Mouse (Mus musculus): ENCODE results near the gene Nova2. TPM values are rescaled to one million over a fixed set of nuclear protein-coding genes. Genes with fewer than 3 reads are reported as not detected.

Nova2 gene
- polyA plus RNA-seq, 1 experiment = 0.06 TPM

- Histone ChIP-seq H3K27me3 (ENCODE audit: control insufficient read depth, insufficient read depth, insufficient read length) (no peaks in the 10 kb centered on the region), H3K36me3 (ENCODE audit: control insufficient read depth, insufficient read depth) (no peaks in the 10 kb centered on the region)
- no peak for TF ChIP-seq MAX (IDR thresholded peaks at IDR 0.05; ENCODE audit: low read depth)
- no peak for TF ChIP-seq TCF3 (IDR thresholded peaks at IDR 0.05; ENCODE audit: insufficient read length, low read depth)
- no peak for TF ChIP-seq MYOD1 (IDR thresholded peaks at IDR 0.05; ENCODE audit: control insufficient read depth in 1 of 3, insufficient read length in 2 of 3, low read depth in 2 of 3)
- no peak for TF ChIP-seq REST (IDR thresholded peaks at IDR 0.05; ENCODE audit: insufficient read depth, insufficient read length)
- TF ChIP-seq POLR2A (IDR thresholded peaks at IDR 0.05; ENCODE audit: insufficient read length, low read depth) = no peak
Observed at GRCm38 (mm10) chr7:18886963-18887362, 38.7 kb upstream of the Nova2 start.

DNA sequence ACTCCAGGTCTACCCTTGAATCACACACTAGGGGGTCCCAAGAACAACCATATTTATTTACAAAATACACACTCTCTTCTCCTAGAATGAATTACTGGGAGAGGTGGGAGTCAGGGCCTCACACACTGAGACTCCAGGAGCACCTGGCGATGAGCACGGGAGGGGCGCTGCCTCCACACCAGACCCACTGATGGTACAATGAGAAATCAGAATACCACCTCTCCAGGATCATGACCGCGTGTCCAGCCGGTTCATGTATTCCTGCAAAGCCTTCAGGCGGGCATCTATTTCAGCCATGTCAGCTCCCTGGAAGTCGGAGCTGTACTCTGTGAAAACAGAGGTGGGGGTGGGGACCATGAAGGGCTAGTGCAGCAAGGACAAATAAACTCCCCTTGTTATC is 34.8 kb upstream of the Nova2 start:
- H3K27me3 ChIP-seq (ENCODE audit: control insufficient read depth, insufficient read depth, insufficient read length) = no peaks in the 10 kb centered on the region
- H3ac ChIP-seq (ENCODE audit: control insufficient read depth, insufficient read length) = no peak overlapping the region
- H3K36me3 ChIP-seq (ENCODE audit: control insufficient read depth, insufficient read depth) = no peaks in the 10 kb centered on the region
- H3K4me3 ChIP-seq = no peak overlapping the region
- no peak overlapping the region for H3K4me2 ChIP-seq (ENCODE audit: low read depth)
- TF ChIP-seq SRF (IDR thresholded peaks at IDR 0.05; ENCODE audit: control insufficient read depth, insufficient read length, low read depth) = no peak
- no peak for TF ChIP-seq USF1 (IDR thresholded peaks at IDR 0.05; ENCODE audit: low read depth)
- no peak for TF ChIP-seq REST (IDR thresholded peaks at IDR 0.05; ENCODE audit: insufficient read depth, insufficient read length)
- no peak for TF ChIP-seq CEBPB (IDR thresholded peaks at IDR 0.05; ENCODE audit: insufficient read depth, poor library complexity, severe bottlenecking)
- no peak for TF ChIP-seq E2F4 (IDR thresholded peaks at IDR 0.05; ENCODE audit: insufficient read depth)
- TF ChIP-seq MYOG (IDR thresholded peaks at IDR 0.05; ENCODE audit: control insufficient read depth in 1 of 3, insufficient read depth in 1 of 3, insufficient read length in 2 of 3, low read depth in 2 of 3) = no peak
- TF ChIP-seq POLR2AphosphoS2 (IDR thresholded peaks at IDR 0.05; ENCODE audit: insufficient read length, low read depth) = no peak
- TF ChIP-seq POLR2A (IDR thresholded peaks at IDR 0.05; ENCODE audit: insufficient read length, low read depth) = no peak
- no peak for TF ChIP-seq TCF12 (IDR thresholded peaks at IDR 0.05; ENCODE audit: insufficient read depth, poor library complexity, severe bottlenecking)
- H3K79me2 ChIP-seq (ENCODE audit: control insufficient read depth, insufficient read depth) = no peaks in the 10 kb centered on the region

More at GRCm38 (mm10) chr7:18886963-18887362, 38.7 kb upstream of the Nova2 start:
- Histone ChIP-seq H3K4me2 (ENCODE audit: low read depth) (no peak overlapping the region), H3ac (ENCODE audit: control insufficient read depth, insufficient read length) (no peak overlapping the region), H3K4me3 (no peak overlapping the region), H3K79me2 (ENCODE audit: control insufficient read depth, insufficient read depth) (no peaks in the 10 kb centered on the region)

GRCm38 (mm10) chr7:18891872-18892599 is 33.7 kb upstream of the Nova2 start:
- Histone ChIP-seq H3ac (ENCODE audit: control insufficient read depth, insufficient read length) (no peak overlapping the region), H3K36me3 (ENCODE audit: control insufficient read depth, insufficient read depth) (no peaks in the 10 kb centered on the region), H3K79me2 (ENCODE audit: control insufficient read depth, insufficient read depth) (no peaks in the 10 kb centered on the region), H3K4me2 (ENCODE audit: low read depth) (peak overlapping the region; percentile 65), H3K27me3 (ENCODE audit: control insufficient read depth, insufficient read depth, insufficient read length) (no peaks in the 10 kb centered on the region), H3K4me3 (no peak overlapping the region)
- no peak for TF ChIP-seq POLR2A (IDR thresholded peaks at IDR 0.05; ENCODE audit: insufficient read length, low read depth)
- TF ChIP-seq USF1 (IDR thresholded peaks at IDR 0.05; ENCODE audit: low read depth) = no peak
- no peak for TF ChIP-seq E2F4 (IDR thresholded peaks at IDR 0.05; ENCODE audit: insufficient read depth)
- TF ChIP-seq MAX (IDR thresholded peaks at IDR 0.05; ENCODE audit: low read depth) = no peak
- TF ChIP-seq TCF3 (IDR thresholded peaks at IDR 0.05; ENCODE audit: insufficient read length, low read depth) = no peak
- TF ChIP-seq REST (IDR thresholded peaks at IDR 0.05; ENCODE audit: insufficient read depth, insufficient read length) = no peak
- no peak for TF ChIP-seq MYOG (IDR thresholded peaks at IDR 0.05; ENCODE audit: control insufficient read depth in 1 of 3, insufficient read depth in 1 of 3, insufficient read length in 2 of 3, low read depth in 2 of 3)
- no peak for TF ChIP-seq MYOD1 (IDR thresholded peaks at IDR 0.05; ENCODE audit: control insufficient read depth in 1 of 3, insufficient read length in 2 of 3, low read depth in 2 of 3)
- no peak for TF ChIP-seq CEBPB (IDR thresholded peaks at IDR 0.05; ENCODE audit: insufficient read depth, poor library complexity, severe bottlenecking)
- no peak for TF ChIP-seq POLR2AphosphoS2 (IDR thresholded peaks at IDR 0.05; ENCODE audit: insufficient read length, low read depth)
- no peak for TF ChIP-seq TCF12 (IDR thresholded peaks at IDR 0.05; ENCODE audit: insufficient read depth, poor library complexity, severe bottlenecking)
- TF ChIP-seq SRF (IDR thresholded peaks at IDR 0.05; ENCODE audit: control insufficient read depth, insufficient read length, low read depth) = no peak

- H3K4me3 ChIP-seq = no peak overlapping the region
- no peak for TF ChIP-seq MAX (IDR thresholded peaks at IDR 0.05; ENCODE audit: low read depth)
- no peak for TF ChIP-seq SRF (IDR thresholded peaks at IDR 0.05; ENCODE audit: control insufficient read depth, insufficient read length, low read depth)
- no peak for TF ChIP-seq MYOD1 (IDR thresholded peaks at IDR 0.05; ENCODE audit: control insufficient read depth in 1 of 3, insufficient read length in 2 of 3, low read depth in 2 of 3)
- TF ChIP-seq TCF12 (IDR thresholded peaks at IDR 0.05; ENCODE audit: insufficient read depth, poor library complexity, severe bottlenecking) = no peak
- TF ChIP-seq REST (IDR thresholded peaks at IDR 0.05; ENCODE audit: insufficient read depth, insufficient read length) = no peak
- no peak for TF ChIP-seq POLR2A (IDR thresholded peaks at IDR 0.05; ENCODE audit: insufficient read length, low read depth)
- TF ChIP-seq TCF3 (IDR thresholded peaks at IDR 0.05; ENCODE audit: insufficient read length, low read depth) = no peak
- no peak for TF ChIP-seq MYOG (IDR thresholded peaks at IDR 0.05; ENCODE audit: control insufficient read depth in 1 of 3, insufficient read depth in 1 of 3, insufficient read length in 2 of 3, low read depth in 2 of 3)
- no peak for TF ChIP-seq POLR2AphosphoS2 (IDR thresholded peaks at IDR 0.05; ENCODE audit: insufficient read length, low read depth)
- no peak for TF ChIP-seq E2F4 (IDR thresholded peaks at IDR 0.05; ENCODE audit: insufficient read depth)
- TF ChIP-seq CEBPB (IDR thresholded peaks at IDR 0.05; ENCODE audit: insufficient read depth, poor library complexity, severe bottlenecking) = no peak
- no peak for TF ChIP-seq USF1 (IDR thresholded peaks at IDR 0.05; ENCODE audit: low read depth)
Observed at GRCm38 (mm10) chr7:18893009-18893408, 32.7 kb upstream of the Nova2 start.

More at GRCm38 (mm10) chr7:18893009-18893408, 32.7 kb upstream of the Nova2 start:
- Histone ChIP-seq H3K27me3 (ENCODE audit: control insufficient read depth, insufficient read depth, insufficient read length) (no peaks in the 10 kb centered on the region), H3K36me3 (ENCODE audit: control insufficient read depth, insufficient read depth) (no peaks in the 10 kb centered on the region), H3ac (ENCODE audit: control insufficient read depth, insufficient read length) (no peak overlapping the region), H3K79me2 (ENCODE audit: control insufficient read depth, insufficient read depth) (no peaks in the 10 kb centered on the region), H3K4me2 (ENCODE audit: low read depth) (no peak overlapping the region)
